ENCODE assay signal across 9 mouse cellular contexts in genomic region chr4:149170394-149170931, GRCm38 (mm10). TPM values are rescaled to one million over a fixed set of nuclear protein-coding genes. Genes with fewer than 3 reads are reported as not detected.
DNase-seq lines count a peak whose midpoint lies in the region; ATAC-seq and TF ChIP-seq lines count a peak whose summit lies in the region.
"Had no signal": no experiment of that assay in that cellular context is flagged by ENCODE, and none has a peak within 500 bp of the region (broad histone marks: within the 10 kb centered on the region; RNA-seq: fewer than 3 reads in every experiment).

No protein-coding gene starts in this region.

- H3K9ac ChIP-seq in limb, embryonic 12.5 days (replicated peaks) = no peak overlapping the region
- H3K9ac ChIP-seq in midbrain, embryonic 11.5 days (ENCODE audit: low read length) = no peak overlapping the region

- 73% methylated on average over 7 of the region's 7 CpGs for WGBS in limb, embryonic 12.5 days
- 79% methylated on average over 7 of the region's 7 CpGs for WGBS in limb, embryonic 10.5 days
- WGBS in bone marrow, adult 2 months = 17% methylated on average over 7 of the region's 7 CpGs
- 70% methylated on average over 7 of the region's 7 CpGs for WGBS in midbrain, embryonic 11.5 days

- no peak overlapping the region for H3K4me3 ChIP-seq in limb, embryonic 12.5 days (replicated peaks)
- no peak overlapping the region for H3K4me3 ChIP-seq in limb, embryonic 10.5 days
- no peak overlapping the region for H3K4me3 ChIP-seq in bone marrow, adult 2 months (replicated peaks; ENCODE audit: control insufficient read depth, low read depth, low read length)
- no peak overlapping the region for H3K4me3 ChIP-seq in midbrain, embryonic 11.5 days (ENCODE audit: low read depth, low read length)

- no peaks in the 10 kb centered on the region for H3K9me3 ChIP-seq in limb, embryonic 12.5 days
- no peaks in the 10 kb centered on the region for H3K9me3 ChIP-seq in limb, embryonic 10.5 days (replicated peaks)
- no peaks in the 10 kb centered on the region for H3K9me3 ChIP-seq in midbrain, embryonic 11.5 days (ENCODE audit: control insufficient read depth, low read length)

- no peak overlapping the region for H3K4me2 ChIP-seq in limb, embryonic 12.5 days
- H3K4me2 ChIP-seq in midbrain, embryonic 11.5 days = no peak overlapping the region

- no peak for ATAC-seq in limb, embryonic 12.5 days (ENCODE audit: insufficient number of reproducible peaks, insufficient read depth, low FRiP score, low TSS enrichment, low read depth)
- ATAC-seq in neutrophil, adult 5-6 weeks (ENCODE audit: extremely low read depth, insufficient number of reproducible peaks, low FRiP score, poor library complexity, severe bottlenecking) = peak; percentile 16; the same call in 1 of the 2 replicates
- ATAC-seq in midbrain, embryonic 11.5 days (ENCODE audit: low FRiP score) = no peak

- peaks cover 4% of the 10 kb centered on the region; the same call in 1 of the 2 replicates for H3K4me1 ChIP-seq in limb, embryonic 12.5 days (replicated peaks)
- peaks cover 16% of the 10 kb centered on the region for H3K4me1 ChIP-seq in limb, embryonic 10.5 days
- H3K4me1 ChIP-seq in bone marrow, adult 2 months (ENCODE audit: control insufficient read depth, insufficient read depth, low read length) = peaks cover 7% of the 10 kb centered on the region
- peaks cover 4% of the 10 kb centered on the region; the same call in 1 of the 2 replicates for H3K4me1 ChIP-seq in midbrain, embryonic 11.5 days (ENCODE audit: control insufficient read depth, insufficient read depth, low read length)

- no peak for DNase-seq in limb, embryonic 10.5 days (ENCODE audit: low spot score)
- peak; percentile 53 for DNase-seq in kidney, postnatal 14 days
- no peak for DNase-seq in cerebellum, postnatal 10 days
- DNase-seq in midbrain, embryonic 11.5 days (ENCODE audit: low spot score, missing footprints) = no peak
- DNase-seq in frontal cortex, postnatal 25 days (ENCODE audit: low spot score in 2 of 2) = no peak

- H3K27me3 ChIP-seq in limb, embryonic 12.5 days = no peaks in the 10 kb centered on the region
- no peaks in the 10 kb centered on the region for H3K27me3 ChIP-seq in limb, embryonic 10.5 days (ENCODE audit: low read depth, poor library complexity, severe bottlenecking)
- no peaks in the 10 kb centered on the region for H3K27me3 ChIP-seq in midbrain, embryonic 11.5 days (ENCODE audit: control insufficient read depth, insufficient read depth, low read length)

- TF ChIP-seq CTCF in bone marrow, adult 2 months (IDR thresholded peaks at IDR 0.05; ENCODE audit: control insufficient read depth, insufficient read depth, low read length) = no peak

- no peak for TF ChIP-seq POLR2A in bone marrow, adult 2 months (IDR thresholded peaks at IDR 0.05; ENCODE audit: borderline replicate concordance, control insufficient read depth, low read depth, low read length)

- no peaks in the 10 kb centered on the region for H3K36me3 ChIP-seq in limb, embryonic 12.5 days
- H3K36me3 ChIP-seq in limb, embryonic 10.5 days = no peaks in the 10 kb centered on the region
- H3K36me3 ChIP-seq in midbrain, embryonic 11.5 days (ENCODE audit: control insufficient read depth, insufficient read depth, low read length) = no peaks in the 10 kb centered on the region

- H3K27ac ChIP-seq in limb, embryonic 12.5 days = 0 out of 2 replicates have a peak overlapping the region, but pooled peaks have one; percentile 12
- H3K27ac ChIP-seq in limb, embryonic 10.5 days = no peak overlapping the region
- peak overlapping the region; percentile 73 for H3K27ac ChIP-seq in bone marrow, adult 2 months (ENCODE audit: control insufficient read depth, insufficient read depth, low read depth, low read length, poor library complexity)
- H3K27ac ChIP-seq in midbrain, embryonic 11.5 days (ENCODE audit: low read depth, low read length) = no peak overlapping the region

RNA-seq across cellular contexts. Expression of gene Pgd, which starts 3.9 kb away (rescaled TPM):
- 121 and 122 TPM in 2 replicates for polyA plus RNA-seq in limb, embryonic 12.5 days (2016; fragmentation: Nextera tagmentation; extraction: Ambion mirVana)
- 159 and 173 TPM in 2 replicates for polyA plus RNA-seq in limb, embryonic 10.5 days (2016; fragmentation: Nextera tagmentation; extraction: Ambion mirVana)
- polyA plus RNA-seq in bone marrow, adult 2 months (2011; ENCODE audit: insufficient read depth, insufficient read length, low replicate concordance, missing spikeins) = 68.6 and 170 TPM in 2 replicates
- 171 and 177 TPM in 2 replicates for total RNA-seq in neutrophil, adult 5-6 weeks (2017)
- polyA plus RNA-seq in midbrain, embryonic 11.5 days (2014; fragmentation: Nextera tagmentation; extraction: Ambion mirVana) = 47.4 and 50.7 TPM in 2 replicates

RNA-seq across cellular contexts. Expression of gene Cenps, which starts 33.0 kb away (rescaled TPM):
- polyA plus RNA-seq in limb, embryonic 12.5 days (2016; fragmentation: Nextera tagmentation; extraction: Ambion mirVana) = 46.9 and 47.9 TPM in 2 replicates
- 56.2 and 59.6 TPM in 2 replicates for polyA plus RNA-seq in limb, embryonic 10.5 days (2016; fragmentation: Nextera tagmentation; extraction: Ambion mirVana)
- 37.7 and 47.8 TPM in 2 replicates for polyA plus RNA-seq in bone marrow, adult 2 months (2011; ENCODE audit: insufficient read depth, insufficient read length, low replicate concordance, missing spikeins)
- 3.8 and 7.1 TPM in 2 replicates for total RNA-seq in neutrophil, adult 5-6 weeks (2017)
- polyA plus RNA-seq in midbrain, embryonic 11.5 days (2014; fragmentation: Nextera tagmentation; extraction: Ambion mirVana) = 52.6 and 53.1 TPM in 2 replicates

RNA-seq across cellular contexts. Expression of gene Cort, which starts 43.9 kb away (rescaled TPM):
- polyA plus RNA-seq in limb, embryonic 12.5 days (2016; fragmentation: Nextera tagmentation; extraction: Ambion mirVana) = 0.33 and 0.87 TPM in 2 replicates
- polyA plus RNA-seq in limb, embryonic 10.5 days (2016; fragmentation: Nextera tagmentation; extraction: Ambion mirVana) = 0.23 and 0.24 TPM in 2 replicates
- 1.5 TPM in 1 of 2 replicates, not detected in the other for polyA plus RNA-seq in bone marrow, adult 2 months (2011; ENCODE audit: insufficient read depth, insufficient read length, low replicate concordance, missing spikeins)
- not detected in 2 replicates for total RNA-seq in neutrophil, adult 5-6 weeks (2017)
- polyA plus RNA-seq in midbrain, embryonic 11.5 days (2014; fragmentation: Nextera tagmentation; extraction: Ambion mirVana) = 0.51 and 0.63 TPM in 2 replicates
- total RNA-seq: megakaryocyte-erythroid progenitor cell, adult 5-6 weeks had no signal

Comparison
In these comparisons a context has a peak if more than half of its experiments do, and no peak if none do; other contexts are left out.
1. H3K27ac ChIP-seq: peak in limb, embryonic 12.5 days (single experiment) and bone marrow, adult 2 months (single experiment); none in limb, embryonic 10.5 days (single experiment) and midbrain, embryonic 11.5 days (single experiment).